Mouse (Mus musculus) spleen, adult 2 months (tissue): ENCODE results near the gene Dync1i2.

Experiments
- CTCF ChIP-seq: fragments of 200-500 bp; IDR thresholded peaks from 2 replicates; pipeline ENCODE4 v1.5.1; 2011; ENCODE audit warnings: mild to moderate bottlenecking, inconsistent platforms; ENCODE audit not compliant: insufficient read depth, insufficient read length, insufficient replicate concordance; ENCODE audit errors: extremely low read depth
- POLR2A ChIP-seq: fragments of 200-500 bp; IDR thresholded peaks from 2 replicates; pipeline ENCODE4 v1.6.1; 2011; ENCODE audit warnings: low read depth, low read length, inconsistent platforms

DNA sequence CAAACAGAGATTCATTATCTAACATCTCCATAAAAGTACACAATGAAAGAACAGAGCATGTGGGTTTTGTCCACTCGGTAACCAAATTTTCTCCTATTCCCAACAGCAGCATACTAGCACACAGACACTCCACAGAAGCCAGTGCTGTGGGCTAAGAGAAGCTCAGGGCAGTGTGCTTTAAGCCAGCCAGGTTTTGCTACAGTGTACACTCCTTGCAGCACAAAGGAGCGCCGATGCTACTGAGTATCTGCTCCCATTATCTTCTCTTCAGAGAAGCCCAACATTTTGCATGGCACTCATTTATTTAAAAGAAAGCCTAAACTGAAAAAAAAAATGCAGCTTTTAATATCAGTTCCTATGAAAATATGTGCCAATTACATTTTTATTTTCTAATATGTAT lies 82.5 kb downstream of the Dync1i2 start:
- TF ChIP-seq POLR2A (no peak), CTCF (no peak)
